Comparison of ENCODE assay signal across 16 mouse cellular contexts in the genomic region with DNA sequence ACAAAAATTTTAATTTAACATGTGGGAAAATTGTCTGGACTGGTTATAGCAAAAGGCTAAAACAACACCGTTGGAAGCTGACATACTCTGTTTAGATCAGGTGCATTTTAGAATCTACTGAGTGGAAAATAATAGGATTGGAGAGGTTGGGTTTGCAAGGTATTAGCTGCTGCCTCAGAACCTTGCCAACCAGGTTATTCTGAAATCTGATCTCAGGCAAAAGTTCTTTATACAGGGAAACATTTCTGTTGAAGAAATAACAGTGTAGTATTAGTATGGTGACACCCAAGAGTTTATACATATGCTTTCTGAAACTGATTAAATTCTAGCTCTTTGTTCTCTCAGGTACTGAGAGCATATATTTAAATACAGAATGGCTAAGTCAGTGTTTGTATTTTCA.
"Had no signal": no experiment of that assay in that cellular context is flagged by ENCODE, and none has a peak within 500 bp of the region (broad histone marks: within the 10 kb centered on the region; RNA-seq: fewer than 3 reads in every experiment).

No protein-coding gene starts in this region.

- H3K9me3 ChIP-seq: neural tube, embryonic 13.5 days; neural tube, embryonic 15.5 days; stomach, embryonic 15.5 days had no signal

- H3K36me3 ChIP-seq: neural tube, embryonic 13.5 days; neural tube, embryonic 15.5 days; stomach, embryonic 15.5 days had no signal

- H3K27me3 ChIP-seq: neural tube, embryonic 13.5 days; neural tube, embryonic 15.5 days; stomach, embryonic 15.5 days had no signal

- H3K27ac ChIP-seq: neural tube, embryonic 13.5 days; neural tube, embryonic 15.5 days; stomach, embryonic 15.5 days; stomach, postnatal 0 days had no signal

- H3K9ac ChIP-seq: neural tube, embryonic 13.5 days; neural tube, embryonic 15.5 days; stomach, embryonic 15.5 days had no signal

- H3K4me2 ChIP-seq: neural tube, embryonic 13.5 days; neural tube, embryonic 15.5 days; stomach, embryonic 15.5 days had no signal

- H3K4me3 ChIP-seq: neural tube, embryonic 13.5 days; neural tube, embryonic 15.5 days; stomach, embryonic 15.5 days had no signal

- DNase-seq: retina, postnatal 1 day; right cerebral cortex, adult 18-20 months; right cerebral cortex, postnatal 14 days; right cerebral cortex, postnatal 25 days; right cerebral cortex, postnatal 4 days; spleen, adult 18-20 months; thymus, adult 18-20 months; thymus, adult 2 months; thymus, postnatal 14 days; thymus, postnatal 25 days; thymus, postnatal 36 days; thymus, postnatal 4 days had no signal

- H3K4me1 ChIP-seq: neural tube, embryonic 13.5 days; neural tube, embryonic 15.5 days; stomach, embryonic 15.5 days had no signal
